Mouse (Mus musculus) bone marrow macrophage, adult 2 months (primary cell): ENCODE measurements around the gene Gadl1. TPM values are rescaled to one million over a fixed set of nuclear protein-coding genes. Genes with fewer than 3 reads are reported as not detected.

Experiments
- H3K27ac ChIP-seq: 2 replicates; pipeline ENCODE4 v1.5.1; 2012; ENCODE audit warnings: low read depth, low read length; ENCODE audit not compliant: insufficient read depth
- H3K4me1 ChIP-seq: 2 replicates; pipeline ENCODE4 v1.6.1; 2012; ENCODE audit warnings: low read length; ENCODE audit not compliant: control insufficient read depth, insufficient read depth
- H3K4me3 ChIP-seq: 2 replicates; pipeline ENCODE4 v1.5.1; 2012; ENCODE audit warnings: mild to moderate bottlenecking, low read length, moderate library complexity; ENCODE audit not compliant: insufficient read depth
- CTCF ChIP-seq: IDR thresholded peaks from 2 replicates; pipeline ENCODE4 v1.5.1; 2012; ENCODE audit warnings: low read depth, mild to moderate bottlenecking, low read length, moderate library complexity
- POLR2A ChIP-seq: IDR thresholded peaks from 2 replicates; pipeline ENCODE4 v1.6.1; 2012; ENCODE audit warnings: mild to moderate bottlenecking, low read depth, low read length, borderline replicate concordance
- polyA plus RNA-seq: library from polyadenylated mRNA; stranded (reverse); fragments of >200 nt; gene quantifications from 2 replicates; pipeline ENCODE4 v1.2.4, GENCODE M21; 2012; ENCODE audit not compliant: missing spikeins, insufficient read depth, insufficient read length

Gadl1 gene
- polyA plus RNA-seq, 1 experiment, result not detected

DNA sequence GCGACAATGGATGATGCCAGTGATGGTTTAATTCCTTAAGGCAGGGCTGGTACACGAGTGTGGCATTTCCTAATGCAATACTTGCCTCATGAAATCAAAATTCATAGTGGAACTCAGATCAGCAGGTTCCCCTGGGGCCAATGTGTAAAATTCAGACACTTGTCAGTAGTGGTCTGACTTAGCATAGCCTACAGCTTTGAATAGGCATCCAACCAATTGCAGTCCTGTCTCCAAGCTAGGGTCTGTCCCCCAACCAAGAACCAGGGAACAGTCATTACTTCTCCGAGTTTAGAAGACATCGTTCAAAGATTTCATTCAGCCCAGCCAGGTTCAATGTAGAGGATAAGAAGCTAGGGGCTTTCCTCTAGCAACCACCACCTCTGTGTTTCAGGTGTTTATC is 172.5 kb downstream of the Gadl1 start:
- Histone ChIP-seq H3K27ac (no peak overlapping the region), H3K4me1 (peaks cover 31% of the 10 kb centered on the region), H3K4me3 (no peak overlapping the region)
- TF ChIP-seq CTCF (no peak), POLR2A (no peak)

DNA sequence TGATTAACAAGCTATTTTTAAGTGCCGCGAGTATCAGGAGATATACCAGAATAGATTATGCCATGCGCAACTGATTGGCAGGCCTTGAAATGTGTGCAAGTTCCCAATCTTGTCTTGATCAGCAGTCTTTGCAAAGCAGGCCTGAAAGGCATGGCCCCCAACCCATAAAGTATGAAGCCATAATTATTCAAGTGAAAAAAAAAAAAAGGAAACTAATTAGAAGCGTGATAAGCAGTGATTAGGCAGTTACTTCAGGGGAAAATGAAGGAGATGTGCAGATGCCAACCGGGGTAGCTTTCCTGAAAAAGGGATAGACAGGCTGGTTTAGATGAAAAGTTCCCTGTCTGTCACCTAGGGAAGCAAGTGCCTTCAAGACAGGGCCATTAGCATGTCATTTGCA is 174.0 kb downstream of the Gadl1 start:
- Histone ChIP-seq H3K4me1 (peaks cover 28% of the 10 kb centered on the region), H3K4me3 (no peak overlapping the region), H3K27ac (no peak overlapping the region)
- TF ChIP-seq CTCF (no peak), POLR2A (no peak)

DNA sequence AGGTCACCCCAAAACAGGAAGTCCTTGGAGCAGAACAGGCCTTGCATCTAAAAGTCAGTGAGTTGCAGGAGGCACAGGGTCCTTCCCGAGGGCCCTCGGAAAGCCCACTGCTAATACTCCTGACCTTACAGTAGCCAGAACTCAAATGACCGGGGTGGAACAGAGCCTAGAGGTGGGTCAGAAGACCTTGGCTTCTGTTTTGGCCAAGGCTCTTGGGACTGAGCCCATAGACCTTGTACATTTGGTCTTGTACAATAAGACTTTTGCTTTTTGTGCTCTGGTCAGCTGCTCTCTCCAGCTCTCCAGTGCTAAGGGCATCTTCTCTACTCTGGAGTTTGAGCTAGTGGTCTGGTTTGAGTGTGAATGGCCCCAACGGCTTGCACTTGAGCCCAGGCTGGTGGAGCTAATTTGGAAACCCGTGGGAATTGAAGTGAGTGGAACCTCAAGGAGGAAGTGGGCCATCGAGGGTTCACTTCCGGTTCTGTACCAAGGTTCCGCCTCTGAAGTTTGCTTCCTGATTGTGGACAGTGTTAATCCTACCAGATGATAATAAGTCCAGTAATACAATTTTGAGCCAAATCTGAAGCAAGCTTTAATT is 174.6 kb downstream of the Gadl1 start:
- no peak for TF ChIP-seq CTCF
- no peak for TF ChIP-seq POLR2A
- Histone ChIP-seq H3K27ac (peak overlapping the region; percentile 65), H3K4me3 (no peak overlapping the region), H3K4me1 (peaks cover 28% of the 10 kb centered on the region)

DNA sequence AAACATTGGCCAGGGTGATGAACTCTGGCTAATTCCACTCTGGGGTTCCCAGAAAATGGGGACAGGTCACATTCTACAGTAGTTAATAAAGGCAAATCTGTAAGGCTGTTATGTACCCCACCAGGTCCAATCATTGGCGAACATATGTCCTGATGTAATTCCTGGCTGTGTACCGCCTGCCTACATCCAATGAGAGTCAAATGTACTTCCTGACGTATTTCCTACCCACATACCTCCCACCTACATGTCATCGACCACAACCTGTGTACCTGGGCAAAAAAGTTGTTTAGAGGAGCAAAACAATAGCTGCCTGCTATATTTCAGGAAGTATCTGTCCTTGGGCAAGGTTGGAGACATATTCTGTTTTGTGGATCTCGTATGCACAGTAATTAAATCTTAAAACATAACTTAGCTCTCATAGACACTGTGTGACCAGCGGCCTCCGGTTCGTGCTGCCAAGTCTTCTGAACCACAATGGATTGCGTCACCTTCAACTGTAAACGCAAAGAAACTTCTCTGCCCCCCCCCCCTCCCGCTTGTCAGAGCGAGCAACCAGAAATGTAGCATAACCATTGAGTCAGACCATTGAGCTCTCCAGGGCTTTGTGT is 175.2 kb downstream of the Gadl1 start:
- Histone ChIP-seq H3K4me3 (peak overlapping the region; percentile 16; the same call in 1 of the 2 replicates), H3K27ac (peak overlapping the region; percentile 65), H3K4me1 (peaks cover 26% of the 10 kb centered on the region)
- no peak for TF ChIP-seq POLR2A
- TF ChIP-seq CTCF, result no peak

DNA sequence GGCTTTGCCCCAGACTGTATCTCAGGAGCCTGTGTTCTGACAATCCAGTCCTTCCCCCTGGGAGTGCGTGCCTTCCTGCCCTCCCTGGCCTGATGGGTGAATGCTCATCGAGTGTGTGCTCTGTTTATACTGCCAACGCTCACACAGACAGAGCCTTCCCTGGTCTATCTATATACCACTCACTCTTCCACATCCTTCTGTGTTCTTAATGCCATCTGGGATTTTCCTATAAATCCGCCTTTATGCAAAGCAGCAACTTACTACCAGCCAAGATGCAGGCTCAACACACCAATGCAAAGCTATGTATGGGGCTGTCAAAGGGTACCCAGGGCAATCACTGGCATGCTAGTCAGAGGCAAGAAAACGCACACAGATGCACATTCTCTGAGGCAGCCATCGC is 176.7 kb downstream of the Gadl1 start:
- no peak overlapping the region for H3K4me3 ChIP-seq
- no peak overlapping the region for H3K27ac ChIP-seq
- TF ChIP-seq POLR2A (no peak), CTCF (no peak)
- H3K4me1 ChIP-seq, result peaks cover 24% of the 10 kb centered on the region

DNA sequence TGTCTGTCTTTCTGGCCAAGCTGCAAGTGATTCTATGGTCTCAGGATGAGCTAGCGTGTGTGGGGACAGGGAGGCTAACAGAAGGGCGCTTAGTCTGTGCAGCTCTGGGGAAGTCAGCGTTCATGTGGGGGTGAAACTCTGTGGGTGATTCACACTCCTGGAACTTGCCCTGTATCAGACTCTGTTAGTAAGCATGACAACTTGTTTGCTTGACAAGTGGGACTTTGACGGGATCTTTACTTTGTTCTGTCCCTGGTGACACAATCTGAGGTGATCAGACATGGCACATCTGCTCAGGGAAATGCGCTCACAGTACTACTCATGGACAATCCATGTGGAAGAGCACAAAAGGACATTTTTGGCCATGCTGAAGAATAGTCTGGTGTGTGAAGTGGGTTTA is 178.0 kb downstream of the Gadl1 start:
- TF ChIP-seq POLR2A (no peak), CTCF (no peak)
- Histone ChIP-seq H3K27ac (no peak overlapping the region), H3K4me3 (no peak overlapping the region), H3K4me1 (peaks cover 30% of the 10 kb centered on the region)

DNA sequence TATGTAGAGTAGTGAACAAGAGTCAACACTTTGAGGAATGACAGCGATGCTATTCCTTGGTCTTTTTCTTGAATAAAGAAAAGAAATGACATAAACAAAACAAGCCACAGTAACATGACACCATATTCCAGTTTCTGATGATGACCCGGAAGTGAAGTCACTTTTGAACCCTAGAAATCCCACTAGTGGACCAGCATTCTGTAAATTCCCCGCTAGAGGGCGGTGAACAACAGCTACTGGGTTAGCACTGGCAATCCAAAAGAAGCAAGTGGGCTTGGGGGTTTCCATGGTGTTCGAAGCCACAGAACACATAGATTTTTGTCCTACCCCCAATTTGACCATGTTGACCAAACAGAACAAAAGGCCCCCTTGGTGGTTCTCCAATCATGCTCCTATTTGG is 178.6 kb downstream of the Gadl1 start:
- H3K4me3 ChIP-seq, result no peak overlapping the region
- TF ChIP-seq CTCF (peak; percentile 53), POLR2A (no peak)
- H3K27ac ChIP-seq, result no peak overlapping the region
- peaks cover 34% of the 10 kb centered on the region for H3K4me1 ChIP-seq

DNA sequence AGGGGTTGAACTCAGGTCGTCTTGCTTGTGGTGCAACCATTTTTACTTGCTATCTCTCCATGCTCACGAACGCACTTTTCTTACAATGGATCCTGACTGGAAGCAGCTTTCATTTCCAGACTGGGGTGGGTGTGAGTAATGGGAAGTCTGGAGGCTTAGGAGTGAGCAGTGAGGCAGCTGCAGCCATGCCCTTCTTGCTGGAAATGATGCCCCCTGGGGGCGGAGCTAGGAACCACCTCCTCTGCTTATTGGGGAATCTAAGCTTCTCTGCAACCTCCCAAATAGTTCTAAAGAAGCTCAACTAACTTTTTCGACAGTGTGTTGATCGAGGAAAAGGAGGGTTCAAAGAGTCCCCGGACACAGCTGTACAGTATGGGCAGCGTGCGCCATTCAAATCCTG is 179.7 kb downstream of the Gadl1 start:
- Histone ChIP-seq H3K27ac (no peak overlapping the region), H3K4me3 (no peak overlapping the region), H3K4me1 (peaks cover 26% of the 10 kb centered on the region)
- TF ChIP-seq POLR2A (no peak), CTCF (0 out of 2 replicates have a peak, but pooled peaks have one; percentile 18)

DNA sequence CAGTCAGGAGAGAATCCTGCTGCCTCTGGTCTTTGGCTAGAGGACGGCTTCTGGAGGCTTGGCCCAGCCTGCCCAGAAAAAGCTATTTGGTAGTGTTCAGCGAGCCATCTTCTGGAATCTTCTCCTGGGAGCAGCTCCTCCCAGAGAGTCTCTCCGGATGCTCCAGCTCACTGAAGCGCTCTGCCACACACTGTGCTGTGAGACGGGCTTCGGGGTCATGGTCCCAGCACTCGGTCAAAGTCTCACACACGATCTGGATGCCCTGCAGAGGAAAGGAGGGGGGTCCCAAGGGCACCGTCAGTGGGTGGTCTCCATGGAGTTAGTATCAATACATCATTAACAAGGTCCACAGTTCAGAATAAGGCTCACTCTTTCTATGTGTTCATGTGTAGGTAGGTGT is 181.0 kb downstream of the Gadl1 start:
- H3K27ac ChIP-seq, result no peak overlapping the region
- no peak overlapping the region for H3K4me3 ChIP-seq
- no peak for TF ChIP-seq POLR2A
- no peak for TF ChIP-seq CTCF
- H3K4me1 ChIP-seq, result peaks cover 16% of the 10 kb centered on the region

DNA sequence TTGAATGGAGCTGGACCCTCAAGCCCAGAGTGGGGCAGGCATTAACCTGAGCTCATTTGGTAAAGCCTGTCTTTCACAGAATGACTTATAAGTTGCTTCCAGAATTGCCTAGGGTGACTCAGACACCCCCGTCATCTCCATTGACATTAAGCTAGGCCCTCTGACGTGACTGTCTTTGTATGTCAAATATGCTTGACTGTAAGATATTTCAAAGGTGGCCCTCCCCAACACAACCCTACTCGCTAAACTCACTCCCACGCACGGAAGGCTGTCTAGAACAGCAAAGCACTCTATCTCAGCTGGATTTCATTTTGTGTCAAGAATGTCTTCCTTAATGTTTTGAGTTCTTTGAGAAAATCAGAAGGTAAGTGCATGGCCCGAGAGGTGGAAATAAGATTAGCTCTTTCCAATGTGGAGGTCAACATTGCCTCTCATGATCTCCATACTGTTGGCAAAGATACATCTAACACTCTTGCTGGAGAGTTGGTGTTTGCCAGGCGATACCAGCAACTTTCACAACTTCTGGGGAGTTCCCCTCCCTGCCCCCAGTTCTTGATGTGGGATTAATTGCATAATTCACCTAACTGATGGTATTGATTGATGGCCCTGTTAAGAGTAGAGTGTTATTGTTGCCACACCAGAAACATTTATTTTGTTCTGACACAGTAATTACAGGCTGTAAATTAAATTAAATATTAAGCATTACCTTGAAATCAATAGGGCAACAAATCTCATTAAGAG is 182.0 kb downstream of the Gadl1 start:
- TF ChIP-seq CTCF, result no peak
- no peak for TF ChIP-seq POLR2A

More for the DNA sequence above, 182.0 kb downstream of the Gadl1 start:
- no peak overlapping the region for H3K4me3 ChIP-seq
- H3K4me1 ChIP-seq, result peaks cover 14% of the 10 kb centered on the region
- H3K27ac ChIP-seq, result no peak overlapping the region
